In the genomic region with DNA sequence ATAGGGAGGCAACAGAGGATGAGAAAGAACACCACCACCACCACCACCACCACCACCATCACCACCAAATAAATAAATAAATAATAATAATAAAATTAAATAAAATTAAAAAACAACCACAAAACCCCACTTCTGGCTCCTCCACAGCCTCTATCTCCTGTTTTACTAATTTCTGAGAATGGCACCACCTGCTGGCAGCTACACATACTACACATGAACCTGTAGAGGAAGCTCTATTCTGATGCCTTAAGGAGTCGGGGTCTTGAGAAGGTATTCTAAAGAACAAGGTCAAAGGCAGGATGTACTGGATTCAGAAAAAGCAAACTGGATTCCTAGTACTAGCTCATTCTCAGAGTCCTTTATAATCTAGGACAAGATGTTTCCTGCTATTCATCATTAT, we compare ENCODE assay signal across 10 mouse cellular contexts.
DNase-seq lines count a peak whose midpoint lies in the region; ATAC-seq lines count a peak whose summit lies in the region.
"Had no signal": no experiment of that assay in that cellular context is flagged by ENCODE, and none has a peak within 500 bp of the region (broad histone marks: within the 10 kb centered on the region; RNA-seq: fewer than 3 reads in every experiment).

No protein-coding gene starts in this region.

- no peak overlapping the region for H3K4me2 ChIP-seq in hindbrain, embryonic 13.5 days
- no peak overlapping the region for H3K4me2 ChIP-seq in neural tube, embryonic 11.5 days (ENCODE audit: low read depth)
- H3K4me2 ChIP-seq: embryonic facial prominence, embryonic 13.5 days; lung, embryonic 15.5 days had no signal

- 76% methylated on average over 1 of the region's 1 CpGs for WGBS in hindbrain, embryonic 10.5 days
- 77% methylated on average over 1 of the region's 1 CpGs for WGBS in hindbrain, embryonic 13.5 days
- 78% methylated on average over 1 of the region's 1 CpGs for WGBS in neural tube, embryonic 11.5 days

- no peak overlapping the region for H3K4me3 ChIP-seq in hindbrain, embryonic 10.5 days
- no peak overlapping the region for H3K4me3 ChIP-seq in hindbrain, embryonic 13.5 days
- no peak overlapping the region for H3K4me3 ChIP-seq in neural tube, embryonic 11.5 days (ENCODE audit: low read depth, low read length)
- H3K4me3 ChIP-seq: embryonic facial prominence, embryonic 13.5 days; lung, embryonic 15.5 days had no signal

- no peaks in the 10 kb centered on the region for H3K9me3 ChIP-seq in hindbrain, embryonic 10.5 days
- H3K9me3 ChIP-seq in hindbrain, embryonic 13.5 days = no peaks in the 10 kb centered on the region
- H3K9me3 ChIP-seq in neural tube, embryonic 11.5 days (ENCODE audit: control insufficient read depth, low read length) = no peaks in the 10 kb centered on the region
- H3K9me3 ChIP-seq: embryonic facial prominence, embryonic 13.5 days; lung, embryonic 15.5 days had no signal

- peaks cover 6% of the 10 kb centered on the region for H3K27me3 ChIP-seq in hindbrain, embryonic 10.5 days (ENCODE audit: insufficient read depth, poor library complexity, severe bottlenecking)
- H3K27me3 ChIP-seq in hindbrain, embryonic 13.5 days = 0 out of 2 replicates have a peak, but pooled peaks cover 4% of the 10 kb centered on the region
- no peaks in the 10 kb centered on the region for H3K27me3 ChIP-seq in neural tube, embryonic 11.5 days (ENCODE audit: control insufficient read depth, insufficient read depth, low read length)
- H3K27me3 ChIP-seq: lung, embryonic 15.5 days had no signal

- H3K9ac ChIP-seq in hindbrain, embryonic 13.5 days = no peak overlapping the region
- no peak overlapping the region for H3K9ac ChIP-seq in neural tube, embryonic 11.5 days (ENCODE audit: low read length)
- H3K9ac ChIP-seq: embryonic facial prominence, embryonic 13.5 days; lung, embryonic 15.5 days had no signal

- DNase-seq in hindbrain, embryonic 10.5 days (ENCODE audit: low spot score) = peak; percentile 33
- DNase-seq in 3T3-L1 (ENCODE audit: low read depth, low spot score) (peak; percentile 43), MEL-GATA-1-ER (ENCODE audit: extremely low read depth, low read depth) (peak; percentile 19)
- peak; percentile 21 to 74 for DNase-seq in kidney, postnatal 36 days
- DNase-seq in neural tube, embryonic 11.5 days (ENCODE audit: low spot score) = peak; percentile 47
- no peak for DNase-seq in ovary, postnatal 10 days (ENCODE audit: low spot score)

- no peak for ATAC-seq in hindbrain, embryonic 13.5 days (ENCODE audit: low FRiP score)
- 0 out of 2 replicates have a peak, but pooled peaks have one; percentile 45 for ATAC-seq in common myeloid progenitor, adult 5-6 weeks (replicated peaks; ENCODE audit: low read depth, poor library complexity, severe bottlenecking)
- no peak for ATAC-seq in neural tube, embryonic 11.5 days (ENCODE audit: insufficient read depth, low FRiP score, low TSS enrichment)

- no peaks in the 10 kb centered on the region for H3K36me3 ChIP-seq in hindbrain, embryonic 10.5 days
- H3K36me3 ChIP-seq in hindbrain, embryonic 13.5 days = no peaks in the 10 kb centered on the region
- no peaks in the 10 kb centered on the region for H3K36me3 ChIP-seq in neural tube, embryonic 11.5 days (ENCODE audit: control insufficient read depth, insufficient read depth, low read length)
- H3K36me3 ChIP-seq: embryonic facial prominence, embryonic 13.5 days; lung, embryonic 15.5 days had no signal

- no peak overlapping the region for H3K27ac ChIP-seq in hindbrain, embryonic 10.5 days
- no peak overlapping the region for H3K27ac ChIP-seq in hindbrain, embryonic 13.5 days
- H3K27ac ChIP-seq in neural tube, embryonic 11.5 days (ENCODE audit: low read depth, low read length) = no peak overlapping the region
- H3K27ac ChIP-seq: embryonic facial prominence, embryonic 13.5 days; lung, embryonic 15.5 days had no signal

- H3K4me1 ChIP-seq in hindbrain, embryonic 10.5 days (replicated peaks) = no peaks in the 10 kb centered on the region
- peaks cover 8% of the 10 kb centered on the region; the same call in 1 of the 2 replicates for H3K4me1 ChIP-seq in hindbrain, embryonic 13.5 days (replicated peaks)
- H3K4me1 ChIP-seq in neural tube, embryonic 11.5 days (ENCODE audit: control insufficient read depth, insufficient read depth, low read length) = no peaks in the 10 kb centered on the region
- H3K4me1 ChIP-seq: lung, embryonic 15.5 days had no signal
